Mouse (Mus musculus): ENCODE results near the gene Lactb. TPM values are rescaled to one million over a fixed set of nuclear protein-coding genes. Genes with fewer than 3 reads are reported as not detected.

Lactb gene
- polyA plus RNA-seq, 1 experiment: 12.6 TPM

DNA sequence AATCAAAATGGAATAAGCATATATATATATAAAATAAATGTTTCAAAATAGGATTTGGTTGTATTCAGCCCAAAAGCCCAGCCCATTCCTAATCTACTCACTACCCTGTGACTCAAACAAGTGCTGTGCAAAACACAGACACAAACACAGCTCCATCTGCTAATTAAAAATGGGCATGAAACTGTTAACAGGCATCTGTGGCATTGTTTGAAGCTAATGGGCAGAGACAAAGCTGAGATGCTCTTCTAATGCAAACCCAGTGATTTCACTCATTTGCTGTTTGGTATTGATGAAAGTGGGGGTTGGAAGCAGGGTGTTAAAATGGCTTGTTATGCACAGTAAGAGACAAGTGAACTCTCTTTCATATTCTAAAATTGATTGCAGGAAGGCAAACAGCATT is 63.0 kb downstream of the Lactb start:
- peaks cover 33% of the 10 kb centered on the region for H3K4me1 ChIP-seq (replicated peaks; ENCODE audit: control insufficient read depth, insufficient read depth, low read length)
- H3K4me3 ChIP-seq (ENCODE audit: control insufficient read depth, insufficient read depth, low read length): no peak overlapping the region
- no peak for DNase-seq
- H3K27me3 ChIP-seq (ENCODE audit: control insufficient read depth, insufficient read depth, low read length): no peaks in the 10 kb centered on the region
- H3K36me3 ChIP-seq (ENCODE audit: control insufficient read depth, insufficient read depth, low read length): no peaks in the 10 kb centered on the region
- TF ChIP-seq CTCF (IDR thresholded peaks at IDR 0.05; ENCODE audit: borderline replicate concordance, control insufficient read depth, extremely low read depth, insufficient read depth, low read length, poor library complexity): no peak
- no peak for TF ChIP-seq POLR2A (IDR thresholded peaks at IDR 0.05; ENCODE audit: control insufficient read depth, extremely low read depth, insufficient read depth, low read length, poor library complexity)
- H3K27ac ChIP-seq (ENCODE audit: control insufficient read depth, insufficient read depth, low read length): no peak overlapping the region

DNA sequence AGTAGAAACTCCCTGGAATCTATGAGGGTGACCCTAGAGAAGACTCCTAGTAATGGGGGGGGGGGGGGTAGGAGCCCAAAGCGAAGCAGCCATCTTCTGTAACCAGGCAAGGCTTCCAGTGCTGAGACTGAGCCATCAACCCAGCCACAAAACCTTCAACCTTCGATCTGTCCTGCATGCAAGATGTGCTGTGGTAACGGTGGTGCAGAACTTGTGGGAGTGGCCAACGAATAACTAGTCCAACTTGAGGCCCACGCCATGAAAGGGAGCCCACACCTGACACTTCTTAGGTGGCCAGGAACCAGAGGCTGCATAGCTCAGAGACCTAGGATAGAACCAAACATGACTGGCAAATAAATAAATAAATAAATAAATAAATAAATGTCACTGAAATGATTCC is 64.6 kb downstream of the Lactb start:
- TF ChIP-seq POLR2A (IDR thresholded peaks at IDR 0.05; ENCODE audit: control insufficient read depth, extremely low read depth, insufficient read depth, low read length, poor library complexity): no peak
- TF ChIP-seq CTCF (IDR thresholded peaks at IDR 0.05; ENCODE audit: borderline replicate concordance, control insufficient read depth, extremely low read depth, insufficient read depth, low read length, poor library complexity): no peak
- WGBS: 15% methylated on average over 5 of the region's 5 CpGs
- Histone ChIP-seq H3K27ac (ENCODE audit: control insufficient read depth, insufficient read depth, low read length) (peak overlapping the region; percentile 18; the same call in 1 of the 2 replicates), H3K27me3 (ENCODE audit: control insufficient read depth, insufficient read depth, low read length) (no peaks in the 10 kb centered on the region), H3K36me3 (ENCODE audit: control insufficient read depth, insufficient read depth, low read length) (no peaks in the 10 kb centered on the region), H3K4me3 (ENCODE audit: control insufficient read depth, insufficient read depth, low read length) (no peak overlapping the region), H3K4me1 (replicated peaks; ENCODE audit: control insufficient read depth, insufficient read depth, low read length) (peaks cover 39% of the 10 kb centered on the region)
- DNase-seq: no peak

DNA sequence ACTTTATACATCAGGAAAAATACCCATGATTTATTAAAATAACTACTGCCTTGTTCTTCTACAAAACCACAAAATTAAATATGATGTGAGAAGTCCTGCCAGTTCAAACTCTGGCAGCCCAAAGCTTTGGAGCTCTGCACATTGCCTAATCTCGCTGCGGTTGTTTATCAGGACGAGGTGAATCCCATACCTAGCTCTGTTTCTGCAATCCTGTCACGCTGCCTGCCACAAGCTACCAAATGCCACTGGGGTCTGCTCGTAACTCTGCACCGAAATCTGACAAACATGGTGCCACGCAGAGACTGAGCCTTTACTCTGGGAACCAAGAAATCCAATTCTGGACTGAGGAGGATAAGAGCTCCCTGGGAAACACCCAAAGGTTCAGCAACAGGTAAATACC is 65.4 kb downstream of the Lactb start:
- no peak for DNase-seq
- Histone ChIP-seq H3K27ac (ENCODE audit: control insufficient read depth, insufficient read depth, low read length) (no peak overlapping the region; the same call in 1 of the 2 replicates), H3K36me3 (ENCODE audit: control insufficient read depth, insufficient read depth, low read length) (no peaks in the 10 kb centered on the region), H3K4me3 (ENCODE audit: control insufficient read depth, insufficient read depth, low read length) (no peak overlapping the region), H3K4me1 (replicated peaks; ENCODE audit: control insufficient read depth, insufficient read depth, low read length) (peaks cover 33% of the 10 kb centered on the region), H3K27me3 (ENCODE audit: control insufficient read depth, insufficient read depth, low read length) (no peaks in the 10 kb centered on the region)
- no peak for TF ChIP-seq CTCF (IDR thresholded peaks at IDR 0.05; ENCODE audit: borderline replicate concordance, control insufficient read depth, extremely low read depth, insufficient read depth, low read length, poor library complexity)
- no peak for TF ChIP-seq POLR2A (IDR thresholded peaks at IDR 0.05; ENCODE audit: control insufficient read depth, extremely low read depth, insufficient read depth, low read length, poor library complexity)
- WGBS: 86% methylated on average over 7 of the region's 7 CpGs

DNA sequence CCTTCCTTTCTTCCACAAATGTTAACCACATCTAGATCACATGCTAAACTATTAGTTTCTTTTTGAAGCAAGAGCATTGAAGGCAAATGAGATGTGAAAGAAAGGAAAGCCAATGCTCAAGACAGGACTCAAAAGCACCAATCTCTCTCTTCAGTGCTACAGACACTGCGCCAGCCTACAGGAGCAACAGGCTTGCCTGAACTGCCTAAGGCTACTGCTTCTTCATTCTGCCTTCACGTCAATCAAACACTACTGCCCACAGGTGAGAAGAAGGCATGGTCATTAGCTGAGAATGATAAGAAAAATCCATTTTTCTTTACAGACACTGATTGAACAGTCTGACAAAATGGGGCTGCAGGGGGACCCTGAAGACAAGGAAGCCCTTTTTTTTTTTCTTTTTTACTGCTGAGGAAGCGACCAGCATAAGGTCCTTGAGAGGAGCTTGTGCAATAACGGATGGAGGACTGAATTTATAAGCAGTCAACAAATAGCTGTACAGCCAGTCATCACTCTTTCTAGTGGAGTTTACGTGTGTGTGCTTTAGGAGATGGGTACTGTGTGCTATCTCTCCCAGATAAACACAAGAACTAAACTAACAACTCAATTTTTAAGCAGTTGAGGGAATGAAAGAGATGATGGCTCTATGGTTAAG is 67.4 kb downstream of the Lactb start:
- TF ChIP-seq POLR2A (IDR thresholded peaks at IDR 0.05; ENCODE audit: control insufficient read depth, extremely low read depth, insufficient read depth, low read length, poor library complexity) (no peak), CTCF (IDR thresholded peaks at IDR 0.05; ENCODE audit: borderline replicate concordance, control insufficient read depth, extremely low read depth, insufficient read depth, low read length, poor library complexity) (no peak)
- Histone ChIP-seq H3K4me3 (ENCODE audit: control insufficient read depth, insufficient read depth, low read length) (no peak overlapping the region), H3K4me1 (replicated peaks; ENCODE audit: control insufficient read depth, insufficient read depth, low read length) (peaks cover 26% of the 10 kb centered on the region), H3K27ac (ENCODE audit: control insufficient read depth, insufficient read depth, low read length) (no peak overlapping the region), H3K27me3 (ENCODE audit: control insufficient read depth, insufficient read depth, low read length) (no peaks in the 10 kb centered on the region), H3K36me3 (ENCODE audit: control insufficient read depth, insufficient read depth, low read length) (no peaks in the 10 kb centered on the region)
- 90% methylated on average over 5 of the region's 5 CpGs for WGBS
- DNase-seq: no peak

DNA sequence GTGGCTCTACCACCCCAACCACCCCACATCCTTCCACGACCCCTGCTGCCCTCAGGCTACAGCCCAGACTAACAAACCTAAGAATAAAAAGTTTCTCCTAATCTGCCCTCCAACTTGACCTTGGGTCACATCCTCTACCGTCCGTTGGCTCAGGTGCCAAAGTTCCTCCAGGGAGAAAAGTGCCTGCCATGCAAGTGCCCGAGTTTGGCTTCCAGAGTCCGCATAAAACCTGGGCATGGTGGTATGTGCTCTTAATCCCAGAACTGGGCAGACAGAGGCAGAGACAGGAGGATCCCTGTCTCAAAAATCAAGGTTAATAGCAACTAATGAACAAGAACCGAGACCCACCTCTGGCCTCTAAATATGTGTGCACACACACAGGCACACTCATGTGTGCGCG is 68.2 kb downstream of the Lactb start:
- WGBS: 85% methylated on average over 8 of the region's 8 CpGs
- H3K4me1 ChIP-seq (replicated peaks; ENCODE audit: control insufficient read depth, insufficient read depth, low read length): peaks cover 26% of the 10 kb centered on the region

DNA sequence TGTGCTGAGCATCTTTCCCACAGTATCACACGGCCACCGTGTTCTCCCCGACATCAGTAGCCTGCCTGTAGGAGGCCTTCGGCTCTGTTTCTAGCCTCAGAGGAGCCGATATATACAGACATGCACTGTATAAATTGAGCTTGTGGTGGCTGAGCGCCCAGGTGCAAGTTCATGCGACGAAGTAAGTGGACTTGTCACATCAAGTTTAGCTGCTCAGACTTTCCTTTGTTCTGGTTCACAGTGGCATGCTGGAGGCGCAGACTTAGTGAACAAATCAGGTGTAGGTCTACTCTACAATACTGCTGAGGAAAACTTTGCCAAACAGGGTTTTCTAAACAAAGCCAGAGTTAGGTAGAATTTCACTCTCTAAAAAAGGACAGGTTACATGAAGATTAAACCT is 69.3 kb downstream of the Lactb start:
- Histone ChIP-seq H3K27me3 (ENCODE audit: control insufficient read depth, insufficient read depth, low read length) (no peaks in the 10 kb centered on the region), H3K36me3 (ENCODE audit: control insufficient read depth, insufficient read depth, low read length) (no peaks in the 10 kb centered on the region), H3K4me1 (replicated peaks; ENCODE audit: control insufficient read depth, insufficient read depth, low read length) (peaks cover 21% of the 10 kb centered on the region), H3K27ac (ENCODE audit: control insufficient read depth, insufficient read depth, low read length) (no peak overlapping the region), H3K4me3 (ENCODE audit: control insufficient read depth, insufficient read depth, low read length) (no peak overlapping the region)
- TF ChIP-seq CTCF (IDR thresholded peaks at IDR 0.05; ENCODE audit: borderline replicate concordance, control insufficient read depth, extremely low read depth, insufficient read depth, low read length, poor library complexity): no peak
- 51% methylated on average over 9 of the region's 9 CpGs for WGBS
- DNase-seq: peak; percentile 6

More for the DNA sequence above, 68.2 kb downstream of the Lactb start:
- Histone ChIP-seq H3K4me3 (ENCODE audit: control insufficient read depth, insufficient read depth, low read length) (no peak overlapping the region), H3K27ac (ENCODE audit: control insufficient read depth, insufficient read depth, low read length) (no peak overlapping the region), H3K36me3 (ENCODE audit: control insufficient read depth, insufficient read depth, low read length) (no peaks in the 10 kb centered on the region), H3K27me3 (ENCODE audit: control insufficient read depth, insufficient read depth, low read length) (no peaks in the 10 kb centered on the region)
- no peak for TF ChIP-seq POLR2A (IDR thresholded peaks at IDR 0.05; ENCODE audit: control insufficient read depth, extremely low read depth, insufficient read depth, low read length, poor library complexity)
- no peak for TF ChIP-seq CTCF (IDR thresholded peaks at IDR 0.05; ENCODE audit: borderline replicate concordance, control insufficient read depth, extremely low read depth, insufficient read depth, low read length, poor library complexity)
- no peak for DNase-seq

Other genes with a start within 250 kb of the Lactb start
- 1.2 and 1.8 TPM in 2 replicates for gene Aph1b, start 180.0 kb downstream of the Lactb start, polyA plus RNA-seq (2012; rRNA removed)
- gene Gm10647, start 178.4 kb downstream of the Lactb start, polyA plus RNA-seq (2012; rRNA removed): 0.07 TPM in 1 of 2 replicates, not detected in the other
- gene Aph1c, start 140.8 kb downstream of the Lactb start, polyA plus RNA-seq (2012; rRNA removed): 1.1 and 1.5 TPM in 2 replicates
- gene Rab8b, start 55.8 kb downstream of the Lactb start, polyA plus RNA-seq (2012; rRNA removed): 24.7 and 27.6 TPM in 2 replicates
- 52.2 and 61.1 TPM in 2 replicates for gene Rps27l, start 29.4 kb downstream of the Lactb start, polyA plus RNA-seq (2012; rRNA removed)
- gene Tpm1, start 73.9 kb upstream of the Lactb start, polyA plus RNA-seq (2012; rRNA removed): 41.5 and 237 TPM in 2 replicates

All from thymus, adult 2 months (tissue).